Mouse (Mus musculus): ENCODE results near the gene Nppc.
A peak's percentile ranks its signal among the peaks of the same experiment; 100 is the strongest.

The Nppc gene

DNA sequence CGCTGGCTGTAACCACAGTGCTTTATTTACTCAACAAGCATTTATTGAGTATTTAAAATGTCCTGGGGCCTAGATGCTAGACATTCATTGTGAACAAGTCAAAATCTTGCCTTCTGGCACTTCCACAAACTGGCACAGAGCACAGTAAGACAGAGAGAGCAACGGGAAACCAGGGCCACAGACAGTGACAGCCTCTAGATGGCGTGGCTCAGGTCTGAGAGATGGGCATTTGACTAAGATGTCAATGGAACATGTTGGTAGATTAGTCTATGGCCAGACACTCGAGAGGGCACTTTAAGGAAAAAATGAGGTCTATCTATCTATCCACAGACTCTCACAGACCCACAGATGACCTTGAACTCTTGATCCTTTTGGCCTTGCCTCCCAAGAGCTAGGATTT lies 17.7 kb downstream of the Nppc start:
- no peak for DNase-seq (ENCODE audit: low spot score)

DNA sequence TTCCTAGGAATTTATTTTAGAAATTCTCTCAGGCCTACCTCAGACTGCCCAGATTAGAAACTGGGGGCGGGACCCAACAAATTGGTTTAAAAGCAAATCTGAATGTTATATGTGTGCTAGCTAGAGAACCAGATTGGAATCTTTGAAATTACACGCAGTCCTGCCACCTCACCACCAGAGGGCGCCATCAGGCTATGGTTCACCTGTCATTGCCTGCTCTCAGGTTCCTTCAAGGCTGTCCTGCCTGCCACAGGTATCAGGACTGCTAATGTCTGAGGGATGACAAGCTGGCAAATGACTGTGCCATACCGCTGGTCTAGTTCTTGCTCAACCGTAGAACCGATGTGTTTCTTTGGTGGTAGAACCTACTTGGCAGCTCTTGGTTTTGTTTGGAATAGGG lies 20.1 kb downstream of the Nppc start:
- DNase-seq (ENCODE audit: low spot score): peak; percentile 60

DNA sequence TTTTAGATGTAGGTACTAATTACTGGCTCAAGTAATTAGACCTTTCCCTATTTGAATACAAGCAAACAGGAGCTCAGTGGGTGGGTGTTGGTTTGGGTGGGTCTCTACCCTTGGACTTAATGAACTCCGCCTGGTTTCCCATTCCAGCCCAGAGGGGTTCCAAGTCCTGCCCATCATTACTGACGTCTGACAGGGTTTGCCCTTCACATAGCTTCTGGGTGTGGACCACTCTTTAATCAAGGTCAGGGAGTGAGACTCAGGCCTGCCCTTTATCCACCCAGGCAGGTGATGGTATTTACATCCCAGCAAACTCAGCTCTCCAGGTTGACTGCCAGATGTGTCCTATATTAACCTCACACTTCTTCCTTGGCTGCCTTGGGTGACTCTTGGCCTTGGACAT lies 22.9 kb downstream of the Nppc start:
- no peak for DNase-seq (ENCODE audit: low spot score)

DNA sequence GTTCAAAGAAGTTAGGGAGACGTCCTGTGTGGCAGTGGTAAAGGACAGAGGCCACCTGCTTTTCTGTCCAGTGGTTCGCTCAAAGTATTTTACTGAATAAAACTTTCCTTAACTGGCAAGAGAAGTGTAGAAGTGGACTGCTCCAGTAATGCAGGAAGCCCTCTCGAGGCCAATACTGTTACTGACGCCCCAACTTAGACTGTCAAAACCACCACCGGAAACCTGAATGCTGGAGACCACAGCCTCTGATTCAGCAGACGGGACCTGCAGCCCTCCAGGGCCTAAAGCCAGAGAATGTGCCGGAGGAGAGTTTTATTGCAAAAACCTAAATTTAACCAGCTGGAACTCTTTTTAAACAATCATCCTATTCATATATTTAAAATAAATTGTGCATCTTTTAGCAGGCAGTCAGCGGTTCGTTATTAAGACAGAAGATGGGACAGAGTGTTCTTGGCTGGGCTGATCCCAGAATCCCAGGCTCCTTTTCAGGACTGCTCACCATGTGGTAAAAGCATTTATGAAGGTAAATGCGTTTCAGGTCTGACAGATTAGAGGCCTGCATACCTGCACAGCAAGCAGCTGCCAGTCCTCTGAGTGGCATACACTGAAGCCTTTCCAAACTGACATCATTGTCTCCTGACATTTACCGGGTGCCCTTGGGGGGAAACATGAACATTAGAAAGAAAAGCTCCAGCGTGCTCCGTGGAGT lies 27.1 kb downstream of the Nppc start:
- no peak for DNase-seq (ENCODE audit: low spot score)

DNA sequence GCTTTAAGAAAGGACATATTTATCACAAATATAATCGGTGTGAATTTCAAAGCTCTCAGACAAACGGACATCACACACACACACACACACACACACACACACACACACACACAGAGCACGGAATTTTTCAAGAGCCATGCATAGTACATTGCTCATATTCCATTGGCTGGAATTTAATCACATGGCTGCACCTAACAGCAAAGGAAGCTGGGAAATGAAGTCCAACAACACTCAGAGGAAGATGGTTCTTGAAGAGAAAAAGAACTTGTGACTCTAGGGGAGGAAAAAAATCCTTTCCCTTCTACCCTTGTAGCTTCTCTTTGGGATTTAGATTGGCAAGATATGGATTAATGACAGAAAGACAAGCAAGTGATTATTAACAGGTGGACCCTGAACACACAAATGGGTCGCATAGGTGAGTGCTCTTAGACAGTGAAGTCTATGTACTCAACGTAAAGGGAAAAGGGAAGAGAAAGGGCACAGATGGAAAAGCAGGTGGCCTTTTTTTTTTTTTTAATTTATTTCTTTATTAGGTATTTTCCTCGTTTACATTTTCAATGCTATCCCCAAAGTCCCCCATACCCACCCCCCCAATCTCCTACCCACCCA lies 35.5 kb downstream of the Nppc start:
- peak; percentile 14 for DNase-seq (ENCODE audit: low spot score)

DNA sequence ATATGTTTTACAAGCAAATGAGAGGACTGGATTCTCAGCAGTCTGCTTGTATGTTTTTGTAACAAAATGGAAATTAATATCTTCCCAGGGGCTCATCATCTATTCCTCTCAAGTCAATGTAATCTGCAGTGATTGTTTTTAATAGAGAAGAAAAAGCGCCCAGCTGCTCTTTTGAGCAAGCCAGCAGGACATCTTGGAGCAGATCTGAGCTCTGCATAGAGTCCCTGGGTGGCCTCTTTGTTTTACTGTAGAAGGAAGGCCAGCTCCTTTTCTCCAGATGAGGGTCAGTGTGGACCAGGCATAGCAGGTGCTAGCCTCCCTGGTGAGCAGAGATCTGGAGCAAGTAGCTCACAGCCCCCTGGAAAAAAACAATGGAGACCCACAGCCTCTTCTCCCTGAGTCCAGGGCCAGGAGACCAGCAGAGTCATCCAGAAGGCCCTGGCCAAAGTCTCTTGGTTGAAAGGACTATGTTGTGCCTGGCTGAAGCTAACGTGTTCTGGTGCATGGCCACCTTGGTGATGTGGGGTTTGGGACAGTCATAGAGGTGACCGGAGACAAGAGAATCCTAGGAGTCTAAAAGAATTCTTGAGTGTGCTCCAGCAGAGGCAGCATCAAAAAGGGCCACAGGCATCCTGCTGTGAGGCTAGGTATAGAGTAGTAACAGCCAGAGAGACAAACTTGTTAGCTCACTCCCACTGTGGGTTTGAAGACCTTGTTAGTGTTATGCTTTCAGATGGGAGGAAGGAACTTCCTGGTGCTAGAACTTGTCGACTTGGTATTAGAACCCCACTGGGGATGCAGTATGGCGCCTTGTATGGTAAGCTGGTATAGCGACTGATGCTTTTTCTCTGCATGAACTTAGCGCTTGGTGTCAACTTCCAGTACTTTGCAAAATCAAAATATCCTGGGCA lies 36.3 kb downstream of the Nppc start:
- DNase-seq (ENCODE audit: low spot score): no peak

DNA sequence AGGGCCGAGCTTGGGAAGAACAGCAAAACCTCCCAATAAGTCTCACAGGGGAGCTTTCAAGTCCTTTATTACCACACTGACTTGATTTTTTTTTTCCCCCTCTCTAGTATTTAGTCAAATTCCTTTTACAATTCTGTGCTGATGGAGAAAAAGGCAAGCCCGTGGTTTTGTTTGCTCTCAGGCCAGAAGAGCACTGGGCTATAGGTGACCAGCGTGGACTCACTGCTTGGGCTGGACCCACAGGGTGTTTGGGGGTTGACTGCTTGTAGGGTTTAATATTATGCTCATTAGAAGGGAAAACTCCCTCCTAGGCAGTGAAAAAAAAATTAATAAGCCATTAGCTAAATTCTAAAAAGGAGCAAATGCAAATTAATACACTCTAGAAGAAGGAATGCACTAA lies 36.9 kb downstream of the Nppc start:
- no peak for DNase-seq (ENCODE audit: low spot score)

DNA sequence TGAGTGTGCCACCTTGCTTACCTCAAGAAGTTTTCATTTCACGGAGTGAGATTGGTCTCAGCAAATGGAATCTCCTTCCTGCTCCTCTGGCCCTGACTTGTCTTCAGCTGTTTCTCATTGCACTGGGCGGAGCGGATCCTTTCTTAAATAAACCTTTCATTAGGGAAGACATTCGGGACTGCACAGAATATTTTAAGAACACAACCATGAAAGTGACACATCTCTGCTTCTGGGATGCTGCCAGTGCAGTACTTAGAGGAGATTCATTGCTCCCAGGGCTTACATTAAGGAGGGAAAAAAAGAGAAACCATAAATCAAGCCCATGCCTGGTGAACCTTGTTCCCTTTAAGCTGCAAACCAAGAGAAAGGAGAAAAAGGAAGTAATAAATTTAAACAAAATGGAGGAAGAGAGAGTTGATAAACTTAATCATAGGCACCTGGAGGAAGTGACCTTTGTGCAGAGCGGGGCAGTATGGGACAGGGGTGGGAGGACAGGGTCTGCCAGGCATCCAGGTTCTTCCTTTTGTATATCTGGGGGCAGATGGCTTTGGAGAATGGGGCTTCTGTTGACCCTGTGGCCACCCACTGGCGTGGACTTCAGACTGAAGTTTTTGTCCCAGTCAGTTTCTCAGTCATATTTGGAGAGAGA lies 37.5 kb downstream of the Nppc start:
- no peak for DNase-seq (ENCODE audit: low spot score)

DNA sequence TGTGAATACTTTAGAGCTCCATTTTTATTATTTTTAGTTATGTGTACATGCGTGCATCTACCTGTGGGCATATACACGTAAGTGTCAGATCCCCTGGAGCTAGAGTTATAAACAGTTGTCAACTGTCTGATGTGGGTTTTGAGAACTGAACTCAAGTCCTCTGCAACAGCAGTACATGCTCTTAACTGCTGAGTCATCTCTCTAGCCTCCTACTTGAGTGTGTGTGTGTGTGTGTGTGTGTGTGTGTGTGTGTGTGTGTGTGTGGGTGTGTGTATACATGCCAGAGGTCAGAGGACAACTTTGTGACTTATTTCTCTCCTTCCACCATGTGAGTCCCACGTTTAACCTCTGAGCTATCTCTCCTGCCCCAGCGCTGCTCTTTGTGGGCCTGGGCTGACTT lies 39.8 kb downstream of the Nppc start:
- no peak for DNase-seq (ENCODE audit: low spot score)

DNA sequence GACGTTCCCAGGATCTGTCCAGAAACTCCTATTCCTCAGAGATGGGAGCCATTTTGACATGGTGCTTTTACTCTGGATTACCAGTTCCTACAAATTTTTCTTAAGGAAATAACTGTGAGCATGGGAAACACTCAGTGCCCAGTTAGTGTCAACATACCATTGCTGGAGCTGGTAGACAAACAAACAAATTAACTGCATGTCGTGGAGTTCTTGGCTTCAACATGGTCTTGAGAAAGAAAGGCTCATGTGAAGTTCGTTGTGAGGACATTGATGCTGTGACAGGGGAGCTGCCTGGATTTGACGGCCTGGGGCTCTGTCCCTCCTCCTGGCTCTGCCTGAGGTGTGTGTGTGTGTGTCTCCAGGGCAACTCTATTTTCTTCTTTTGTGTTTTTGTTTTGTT lies 40.4 kb downstream of the Nppc start:
- DNase-seq (ENCODE audit: low spot score): no peak

DNA sequence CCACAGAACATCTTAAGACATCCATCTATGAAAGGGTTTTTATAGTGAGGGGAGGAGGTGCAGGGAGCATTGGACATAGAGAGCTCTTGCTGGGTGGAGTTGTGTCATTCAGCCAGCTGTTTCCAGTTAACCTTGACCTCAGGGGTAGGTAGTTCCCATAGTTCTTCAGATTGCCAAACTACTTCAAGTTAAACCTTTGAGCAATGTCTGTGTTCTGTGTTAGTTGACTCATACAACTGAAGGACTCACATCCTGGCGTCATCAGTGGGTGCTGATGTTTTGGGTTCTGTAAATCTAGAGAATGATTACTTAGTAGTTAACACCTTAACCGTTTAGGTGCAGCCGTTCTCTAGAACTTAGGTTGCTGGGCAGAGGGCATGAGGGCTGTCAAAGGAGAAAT lies 42.1 kb downstream of the Nppc start:
- no peak for DNase-seq (ENCODE audit: low spot score)

DNA sequence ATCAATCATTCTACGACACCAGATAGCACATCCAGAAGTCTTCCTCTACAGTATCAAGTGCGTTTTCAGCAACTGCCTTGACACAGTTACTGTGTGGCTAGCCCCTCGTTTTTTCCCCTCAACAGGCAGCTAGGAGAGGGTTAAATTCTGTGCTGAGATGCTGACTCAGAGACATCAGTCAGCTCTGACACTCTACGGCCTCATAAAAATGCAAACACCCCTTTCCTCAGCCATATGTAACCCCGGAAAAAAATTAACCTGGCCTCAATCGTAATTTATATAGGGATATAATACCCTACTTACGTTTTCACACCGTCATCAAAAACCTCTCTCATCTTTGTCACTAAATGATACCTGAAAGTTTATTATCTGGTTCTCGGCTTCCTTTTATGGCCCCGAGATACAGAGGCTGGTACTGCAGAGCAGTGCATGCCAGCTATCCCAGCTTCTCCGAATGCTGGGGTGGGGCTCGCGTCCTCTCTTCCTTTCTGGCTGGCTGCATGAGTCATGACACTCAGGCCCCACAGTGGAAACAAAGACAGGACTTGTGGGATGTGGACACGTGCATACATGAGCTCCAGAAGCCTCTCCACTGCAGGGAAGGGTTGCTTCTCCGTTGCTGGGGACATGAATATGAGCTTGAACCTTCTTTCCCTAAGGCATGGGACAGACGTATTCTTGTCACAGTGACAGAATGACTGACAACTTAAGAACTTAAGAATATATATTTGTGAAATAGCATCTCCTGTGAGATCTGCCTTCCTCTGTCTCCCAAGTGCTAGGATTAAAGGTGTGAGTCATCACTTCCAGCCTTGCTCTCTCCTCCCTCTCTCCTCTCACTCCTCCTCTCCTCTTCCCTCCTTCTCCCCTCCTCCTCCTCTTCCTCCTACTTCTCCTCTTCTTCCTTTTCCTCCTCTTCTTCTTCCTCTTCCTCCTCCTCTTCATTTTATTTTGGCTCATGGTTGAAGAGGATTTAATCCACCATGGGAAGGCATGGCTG lies 47.1 kb downstream of the Nppc start:
- DNase-seq (ENCODE audit: low spot score): no peak

DNA sequence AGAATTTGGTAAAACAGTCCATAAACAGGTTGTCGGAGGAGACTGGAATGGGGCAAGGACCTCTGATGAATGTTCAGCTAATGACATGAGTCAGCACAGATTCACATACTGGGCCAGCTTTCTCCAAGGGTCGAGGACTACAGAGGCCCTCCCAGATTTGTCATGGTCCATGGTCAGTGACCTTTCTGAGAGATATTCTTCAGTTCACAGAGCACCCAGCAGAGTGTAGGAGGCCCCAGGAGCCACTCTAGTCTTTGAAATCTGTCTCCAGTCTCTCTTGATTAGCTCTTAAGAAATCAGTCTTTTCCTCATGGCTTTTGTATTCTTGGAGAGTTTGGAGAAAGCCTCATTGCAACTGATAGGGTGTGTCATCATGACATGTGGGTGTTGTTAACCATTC lies 48.1 kb downstream of the Nppc start:
- no peak for DNase-seq (ENCODE audit: low spot score)

DNA sequence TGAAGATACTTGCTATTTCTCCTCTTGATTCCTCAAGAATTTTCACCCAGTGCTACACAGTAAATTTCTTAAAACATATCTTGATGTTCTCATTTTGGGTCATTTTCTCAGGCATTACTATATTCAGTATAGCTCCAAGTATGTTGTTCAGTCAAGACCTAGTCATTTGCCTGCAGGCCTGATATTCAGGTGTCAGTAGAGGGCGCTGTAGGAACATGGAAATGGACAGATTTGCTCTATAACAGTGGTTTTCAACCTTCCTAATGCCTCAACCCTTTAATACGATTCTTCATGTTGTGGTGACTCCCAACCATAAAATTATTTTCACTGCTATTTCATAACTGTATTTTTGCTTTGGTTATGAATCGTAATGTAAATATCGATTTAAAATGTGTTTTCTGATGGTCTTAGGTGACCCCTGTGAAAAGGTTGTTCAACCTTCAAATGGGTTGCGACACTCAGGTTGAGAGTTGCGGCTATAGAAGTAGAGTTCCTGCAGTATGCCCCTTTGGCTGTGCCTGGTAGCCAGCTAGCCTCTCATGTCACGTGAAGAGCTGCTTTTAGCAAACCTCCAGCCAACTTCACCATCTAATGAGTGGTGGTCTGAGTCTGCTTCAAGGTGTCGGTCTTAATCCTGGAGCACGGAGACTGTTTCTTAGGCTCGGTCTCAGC lies 51.8 kb downstream of the Nppc start:
- peak; percentile 56 for DNase-seq (ENCODE audit: low spot score)
